Mouse (Mus musculus) kidney, postnatal 10 days (tissue): ENCODE measurements around the gene Scgb1a1.

Experiments used
- DNase-seq: peaks from one replicate; pipeline ENCODE4 v3.0.0; 2021; ENCODE audit warnings: mixed read lengths

The Scgb1a1 gene

GRCm38 (mm10) chr19:9040649-9041048 lies 47.1 kb downstream of the Scgb1a1 start:
- DNase-seq = no peak

- DNase-seq = no peak
These were observed 47.8 kb downstream of the Scgb1a1 start for GRCm38 (mm10) chr19:9039928-9040327.

- no peak for DNase-seq
These were observed 48.5 kb downstream of the Scgb1a1 start for GRCm38 (mm10) chr19:9039266-9039665.

GRCm38 (mm10) chr19:9038136-9038535 lies 49.6 kb downstream of the Scgb1a1 start:
- no peak for DNase-seq

- DNase-seq = no peak
These were observed 52.7 kb downstream of the Scgb1a1 start for GRCm38 (mm10) chr19:9035101-9035500.

- no peak for DNase-seq
These were observed 53.3 kb downstream of the Scgb1a1 start for GRCm38 (mm10) chr19:9034480-9034879.
